Mouse (Mus musculus): ENCODE measurements around the gene Gm21800.
"Not testable (repeated sequence)": the region's sequence is repeated elsewhere in the genome, so short reads cannot be mapped to it uniquely, and the experiment has no call there.

Gene Gm21800

GRCm38 (mm10) chrY:41406198-41406597 lies at the start of gene Gm21800:
Gm21800 (plus strand) TSS chrY:41406498.
- not testable (repeated sequence) for DNase-seq
